Mouse (Mus musculus) heart, embryonic 15.5 days (tissue): Measurements from ENCODE around the gene Rtraf. TPM values are rescaled to one million over a fixed set of nuclear protein-coding genes. Genes with fewer than 3 reads are reported as not detected.

Source experiments
- ATAC-seq: fragments of 200-750 bp; cut with Nextera tagmentation; replicated peaks from 2 replicates; pipeline ENCODE4 v1.8.0; 2017; ENCODE audit warnings: low read depth, moderate TSS enrichment; ENCODE audit not compliant: insufficient number of reproducible peaks, insufficient read depth, low FRiP score
- H3K27ac ChIP-seq: fragments of 300-500 bp; sonication (generic); 2 replicates; pipeline ENCODE4 v1.5.1; 2015; ENCODE audit warnings: mild to moderate bottlenecking, inconsistent platforms
- H3K27me3 ChIP-seq: fragments of 300-500 bp; sonication (generic); 2 replicates; pipeline ENCODE4 v1.6.1; 2015; ENCODE audit warnings: inconsistent platforms
- H3K36me3 ChIP-seq: fragments of 300-500 bp; sonication (generic); 2 replicates; pipeline ENCODE4 v1.6.1; 2015; ENCODE audit warnings: mild to moderate bottlenecking, inconsistent platforms
- H3K4me1 ChIP-seq: fragments of 300-500 bp; sonication (generic); replicated peaks from 2 replicates; pipeline ENCODE4 v1.6.1; 2015; ENCODE audit warnings: inconsistent platforms
- H3K4me2 ChIP-seq: fragments of 300-500 bp; sonication (generic); 2 replicates; pipeline ENCODE4 v1.6.1; 2015; ENCODE audit warnings: inconsistent platforms, mild to moderate bottlenecking, moderate library complexity
- H3K4me3 ChIP-seq: fragments of 300-500 bp; sonication (generic); 2 replicates; pipeline ENCODE4 v1.5.1; 2015; ENCODE audit warnings: mild to moderate bottlenecking, inconsistent platforms
- H3K9ac ChIP-seq: fragments of 300-500 bp; sonication (generic); 2 replicates; pipeline ENCODE4 v1.6.1; 2015; ENCODE audit warnings: mild to moderate bottlenecking, inconsistent platforms
- H3K9me3 ChIP-seq: fragments of 300-500 bp; sonication (generic); replicated peaks from 2 replicates; pipeline ENCODE4 v1.6.1; 2016; ENCODE audit warnings: inconsistent platforms
- WGBS: fragments of 180-500 bp; shearing (Covaris S2); methylation state at CpG from one replicate; pipeline ENCODE4 v1.1.7; 2015; ENCODE audit warnings: mixed read lengths; 5-methylcytosine and 5-hydroxymethylcytosine counted together
- polyA plus RNA-seq: library from polyadenylated mRNA; unstranded; fragments of >200 nt; fragmentation: Nextera tagmentation; extraction: Ambion mirVana; gene quantifications from 2 replicates; pipeline ENCODE4 v1.2.1, GENCODE M21; 2015

The Rtraf gene
- polyA plus RNA-seq, 1 experiment from 2014 or later: 162 TPM

DNA sequence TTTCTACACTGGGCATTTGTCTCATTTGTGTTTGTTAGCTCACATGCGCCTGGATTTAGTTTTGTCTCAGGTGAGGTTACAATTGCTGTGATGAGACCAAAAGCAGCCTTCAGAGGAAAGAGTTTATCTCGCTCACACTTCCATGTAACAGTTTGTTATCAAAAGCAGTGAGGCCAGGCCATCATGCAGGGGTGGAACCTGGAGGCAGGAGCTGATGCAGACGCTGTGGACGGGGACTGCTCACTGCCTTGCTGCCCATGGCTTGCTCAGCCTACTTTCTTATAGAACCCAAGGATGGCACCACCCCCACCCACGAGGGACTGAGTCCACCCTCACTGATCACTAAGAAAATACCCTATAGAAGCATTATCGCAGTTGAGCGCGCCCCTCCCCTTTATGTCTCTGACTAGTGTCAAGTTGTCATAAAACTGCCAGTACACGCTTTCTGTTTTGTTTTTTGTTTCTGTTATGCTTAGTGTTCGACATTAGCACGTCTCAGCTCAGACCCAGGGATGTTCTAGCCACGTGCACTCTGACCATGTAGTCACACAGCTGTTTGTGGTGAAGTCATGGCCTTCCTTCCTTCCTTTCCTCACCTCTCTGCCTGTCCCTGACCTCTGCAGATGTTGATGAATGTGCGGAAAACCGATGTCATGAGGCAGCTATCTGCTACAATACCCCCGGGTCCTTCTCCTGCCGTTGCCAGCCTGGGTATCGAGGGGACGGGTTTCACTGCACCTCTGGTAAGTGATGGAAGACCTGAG, 26.9 kb downstream of the Rtraf start:
- H3K27ac ChIP-seq: no peak overlapping the region
- H3K27me3 ChIP-seq: no peaks in the 10 kb centered on the region
- H3K4me2 ChIP-seq: no peak overlapping the region
- ATAC-seq: no peak
- H3K36me3 ChIP-seq: peaks cover 32% of the 10 kb centered on the region
- no peak overlapping the region for H3K9ac ChIP-seq
- H3K9me3 ChIP-seq: no peaks in the 10 kb centered on the region
- WGBS: 62% methylated on average over 18 of the region's 18 CpGs
- H3K4me1 ChIP-seq: no peaks in the 10 kb centered on the region
- H3K4me3 ChIP-seq: no peak overlapping the region

DNA sequence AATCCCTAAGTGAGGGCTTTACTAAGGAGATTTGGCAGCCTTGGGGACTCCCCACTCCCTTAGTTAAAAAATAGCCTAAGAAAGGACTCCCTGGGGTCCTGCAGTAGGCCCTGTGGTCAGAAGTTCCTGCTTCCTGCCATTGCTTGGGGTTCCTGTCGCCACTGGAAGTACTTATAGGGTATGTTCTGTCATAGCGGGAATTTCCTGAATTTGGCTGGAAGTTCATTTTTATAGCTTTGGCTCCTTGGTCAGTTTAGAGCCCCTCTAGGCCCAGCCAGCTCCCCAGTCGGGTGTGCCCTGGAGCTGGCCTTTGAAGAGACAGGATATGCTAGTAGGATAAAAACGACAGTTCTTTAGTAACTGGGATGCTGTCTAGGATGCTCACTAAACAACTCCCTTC, 28.7 kb downstream of the Rtraf start:
- WGBS: 55% methylated on average over 4 of the region's 4 CpGs
- H3K36me3 ChIP-seq: peaks cover 27% of the 10 kb centered on the region

DNA sequence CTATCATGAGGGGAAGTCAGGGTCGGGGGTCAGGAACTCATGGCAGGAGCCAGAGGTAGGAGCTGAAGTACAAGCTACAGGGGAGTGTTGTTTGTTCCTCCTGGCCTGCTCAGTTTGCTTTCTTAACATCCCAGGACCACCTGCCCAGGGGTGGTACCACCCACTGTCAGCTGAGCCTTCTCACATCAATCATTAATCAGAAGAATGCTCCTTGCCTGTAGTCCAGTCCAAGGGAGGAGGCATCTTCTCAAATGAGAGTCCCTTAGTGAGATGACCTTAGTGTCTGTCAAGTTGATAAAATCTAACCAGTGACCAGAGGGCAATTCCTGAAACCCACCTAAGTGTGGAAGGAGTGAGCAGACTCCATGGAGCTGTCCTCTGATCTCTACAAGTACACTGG, 35.2 kb downstream of the Rtraf start:
- Histone ChIP-seq H3K9me3 (no peaks in the 10 kb centered on the region), H3K27ac (no peak overlapping the region), H3K9ac (no peak overlapping the region), H3K4me2 (no peak overlapping the region), H3K27me3 (no peaks in the 10 kb centered on the region), H3K4me3 (no peak overlapping the region), H3K36me3 (peaks cover 8% of the 10 kb centered on the region; the same call in 1 of the 2 replicates), H3K4me1 (no peaks in the 10 kb centered on the region)
- ATAC-seq: no peak
- WGBS: 57% methylated on average over 1 of the region's 1 CpGs

More for the DNA sequence above, 28.7 kb downstream of the Rtraf start:
- H3K27me3 ChIP-seq: no peaks in the 10 kb centered on the region
- no peak overlapping the region for H3K4me3 ChIP-seq
- no peak overlapping the region for H3K4me2 ChIP-seq
- peak overlapping the region; percentile 51 for H3K27ac ChIP-seq
- no peaks in the 10 kb centered on the region for H3K4me1 ChIP-seq
- no peak for ATAC-seq
- no peak overlapping the region for H3K9ac ChIP-seq
- no peaks in the 10 kb centered on the region for H3K9me3 ChIP-seq

DNA sequence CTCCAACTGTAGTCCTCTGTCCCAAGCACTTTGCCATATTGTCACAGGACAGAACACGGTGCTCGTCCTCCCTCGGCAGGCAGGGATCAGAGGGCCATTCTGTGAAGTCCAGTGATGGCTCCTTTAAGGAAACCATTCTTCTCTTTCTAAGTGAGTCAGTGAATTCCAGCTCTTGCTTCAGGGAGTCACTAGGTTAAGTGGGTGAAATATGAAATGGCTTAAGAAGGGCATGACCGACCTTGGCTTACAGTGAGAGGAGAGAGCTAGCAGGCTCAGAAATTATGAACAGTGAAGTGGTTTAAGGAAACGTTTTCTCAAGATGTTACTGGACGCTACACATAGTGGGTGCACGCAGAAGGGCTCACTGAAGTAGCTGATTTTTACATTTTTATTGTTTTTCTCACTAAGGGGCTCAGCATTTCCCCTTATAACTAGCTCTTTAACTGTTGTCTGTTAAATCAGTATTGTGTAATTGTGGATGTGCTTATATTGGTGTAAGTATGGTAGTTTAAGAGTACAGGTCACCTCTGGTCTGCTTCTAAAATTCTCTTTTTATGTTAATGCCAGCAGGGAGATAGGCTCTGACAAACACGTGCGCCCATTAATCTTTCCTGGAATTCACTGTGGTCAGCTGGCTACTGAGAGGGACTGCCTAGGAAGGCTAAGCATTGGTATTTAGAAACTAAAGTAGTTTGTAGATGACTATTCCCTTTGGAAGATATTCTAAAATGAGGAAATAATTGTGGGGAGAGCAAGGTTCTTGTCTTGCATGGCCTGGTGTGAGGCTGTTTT, 37.6 kb downstream of the Rtraf start:
- Histone ChIP-seq H3K9me3 (no peaks in the 10 kb centered on the region), H3K27ac (no peak overlapping the region), H3K36me3 (peaks cover 8% of the 10 kb centered on the region; the same call in 1 of the 2 replicates), H3K4me1 (no peaks in the 10 kb centered on the region), H3K4me3 (no peak overlapping the region), H3K4me2 (no peak overlapping the region), H3K9ac (no peak overlapping the region), H3K27me3 (no peaks in the 10 kb centered on the region)
- ATAC-seq: no peak
- WGBS: 75% methylated on average over 9 of the region's 9 CpGs

DNA sequence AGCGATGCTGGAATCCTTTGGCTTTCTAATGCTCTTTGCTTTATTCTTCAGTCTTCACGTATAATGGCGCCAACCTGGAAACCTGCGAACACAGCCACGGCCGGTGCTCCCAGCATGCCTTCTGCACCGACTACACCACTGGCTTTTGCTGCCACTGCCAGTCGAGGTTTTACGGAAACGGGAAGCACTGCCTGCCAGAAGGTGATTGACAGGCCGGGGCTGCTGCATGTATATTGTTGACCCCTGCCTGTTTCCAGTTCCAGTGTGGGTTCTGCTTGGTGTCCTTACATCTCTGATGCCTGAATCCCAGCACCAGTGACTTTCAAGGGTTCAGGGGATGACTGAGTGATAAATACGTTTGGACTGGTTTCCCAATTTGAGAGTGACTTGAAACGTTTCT, 45.7 kb downstream of the Rtraf start:
- Histone ChIP-seq H3K27me3 (no peaks in the 10 kb centered on the region), H3K9me3 (no peaks in the 10 kb centered on the region), H3K4me2 (no peak overlapping the region), H3K9ac (no peak overlapping the region), H3K4me1 (peaks cover 24% of the 10 kb centered on the region), H3K27ac (no peak overlapping the region), H3K36me3 (peaks cover 16% of the 10 kb centered on the region), H3K4me3 (no peak overlapping the region)
- WGBS: 85% methylated on average over 13 of the region's 13 CpGs
- no peak for ATAC-seq

DNA sequence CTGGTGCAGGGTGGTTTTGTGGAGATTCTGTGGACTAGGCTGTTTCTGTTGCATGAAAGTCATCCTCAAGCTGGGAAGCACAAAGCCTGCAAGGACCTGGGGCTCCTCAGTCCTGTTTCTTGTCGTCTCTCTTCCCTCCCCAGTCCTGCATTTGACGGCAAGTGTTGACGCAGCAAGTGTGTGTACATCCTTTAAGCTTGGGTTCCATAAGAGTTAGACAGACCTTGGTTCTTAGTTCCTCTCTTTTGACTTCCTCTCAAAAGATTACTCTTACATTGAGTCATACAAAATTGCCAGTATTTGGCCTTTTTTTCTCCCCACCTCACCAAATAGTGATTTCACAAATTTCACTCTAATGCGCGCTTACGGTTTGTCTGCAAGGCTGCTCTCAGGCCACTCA, 46.3 kb downstream of the Rtraf start:
- no peak for ATAC-seq

DNA sequence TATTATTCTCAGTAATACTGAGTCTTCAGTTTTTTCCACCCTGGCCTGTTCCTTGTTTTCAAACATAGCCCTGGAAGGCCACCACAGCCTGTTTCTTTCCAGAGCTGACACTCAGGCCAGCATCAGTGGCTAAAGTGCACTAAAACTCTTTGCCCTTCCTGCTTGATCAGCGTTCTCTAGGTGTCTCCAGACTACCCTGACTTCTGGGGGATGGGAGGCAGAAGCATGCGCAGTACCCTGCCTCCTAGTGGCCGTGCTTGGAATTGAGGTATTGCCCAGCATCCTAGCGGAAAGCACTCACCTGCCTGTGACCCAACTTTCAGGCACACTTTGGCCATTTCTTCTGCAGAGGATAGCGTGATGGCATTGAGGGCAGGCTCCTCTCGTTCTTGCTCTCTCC, 46.7 kb downstream of the Rtraf start:
- H3K27me3 ChIP-seq: no peaks in the 10 kb centered on the region
- no peak; the same call in 1 of the 2 replicates for ATAC-seq
- H3K9me3 ChIP-seq: no peaks in the 10 kb centered on the region
- no peak overlapping the region for H3K4me3 ChIP-seq
- H3K9ac ChIP-seq: no peak overlapping the region
- 46% methylated on average over 6 of the region's 6 CpGs for WGBS
- H3K27ac ChIP-seq: no peak overlapping the region
- no peak overlapping the region for H3K4me2 ChIP-seq
- H3K4me1 ChIP-seq: peaks cover 25% of the 10 kb centered on the region
- peaks cover 16% of the 10 kb centered on the region for H3K36me3 ChIP-seq

More for the DNA sequence above, 46.3 kb downstream of the Rtraf start:
- 78% methylated on average over 6 of the region's 6 CpGs for WGBS
- Histone ChIP-seq H3K4me2 (no peak overlapping the region), H3K27me3 (no peaks in the 10 kb centered on the region), H3K9me3 (no peaks in the 10 kb centered on the region), H3K36me3 (peaks cover 16% of the 10 kb centered on the region), H3K4me3 (no peak overlapping the region), H3K4me1 (peaks cover 25% of the 10 kb centered on the region), H3K9ac (no peak overlapping the region), H3K27ac (no peak overlapping the region)

DNA sequence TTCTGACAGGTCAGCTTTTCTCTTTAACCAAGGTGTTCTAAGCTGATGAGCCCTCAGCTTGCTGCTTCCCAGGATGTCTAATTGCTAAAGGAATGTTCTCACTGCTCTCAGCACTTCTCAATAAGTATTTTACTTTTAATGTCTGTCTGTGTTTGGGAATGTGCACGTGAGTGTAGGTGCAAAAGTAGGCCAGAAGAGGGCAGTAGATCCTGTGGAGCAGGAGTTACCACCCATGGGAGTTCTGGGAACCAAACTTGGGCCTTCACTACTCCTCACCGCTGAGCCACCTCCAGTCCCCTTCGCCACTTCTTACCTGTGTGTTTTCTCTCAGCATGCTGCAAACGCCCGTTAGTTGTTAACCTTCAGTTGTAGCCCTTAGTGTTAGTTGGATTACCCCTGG, 47.4 kb downstream of the Rtraf start:
- no peak overlapping the region for H3K4me3 ChIP-seq
- peaks cover 16% of the 10 kb centered on the region for H3K36me3 ChIP-seq
- ATAC-seq: no peak
- H3K27ac ChIP-seq: no peak overlapping the region
- no peak overlapping the region for H3K4me2 ChIP-seq
- no peak overlapping the region for H3K9ac ChIP-seq
- peaks cover 26% of the 10 kb centered on the region for H3K4me1 ChIP-seq
- H3K9me3 ChIP-seq: no peaks in the 10 kb centered on the region
- H3K27me3 ChIP-seq: no peaks in the 10 kb centered on the region
- WGBS: 96% methylated on average over 5 of the region's 5 CpGs

DNA sequence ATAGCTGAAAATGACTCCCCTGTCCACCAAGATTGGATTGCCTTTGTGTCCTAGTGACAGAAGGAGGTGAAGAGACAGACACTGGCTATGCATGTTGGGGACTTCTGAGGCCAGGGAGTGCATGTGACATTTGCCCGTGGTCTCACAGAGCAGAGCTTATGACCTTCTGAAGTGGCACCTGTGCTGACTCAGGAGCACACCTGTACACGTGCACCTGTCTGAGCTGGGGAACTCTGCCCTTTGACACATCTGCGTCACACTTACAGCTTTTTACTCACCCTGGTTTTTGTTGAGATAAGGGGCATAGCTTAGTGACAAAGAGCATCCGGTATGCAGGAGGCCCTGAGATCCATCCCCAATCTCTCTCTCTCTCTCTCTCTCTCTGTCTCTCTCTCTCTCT, 48.1 kb downstream of the Rtraf start:
- ATAC-seq: no peak
- H3K9me3 ChIP-seq: no peaks in the 10 kb centered on the region
- H3K36me3 ChIP-seq: peaks cover 13% of the 10 kb centered on the region
- H3K27ac ChIP-seq: no peak overlapping the region
- WGBS: 56% methylated on average over 4 of the region's 4 CpGs
- no peak overlapping the region for H3K4me3 ChIP-seq
- H3K27me3 ChIP-seq: no peaks in the 10 kb centered on the region
- no peak overlapping the region for H3K9ac ChIP-seq
- H3K4me1 ChIP-seq: peaks cover 29% of the 10 kb centered on the region
- no peak overlapping the region for H3K4me2 ChIP-seq

DNA sequence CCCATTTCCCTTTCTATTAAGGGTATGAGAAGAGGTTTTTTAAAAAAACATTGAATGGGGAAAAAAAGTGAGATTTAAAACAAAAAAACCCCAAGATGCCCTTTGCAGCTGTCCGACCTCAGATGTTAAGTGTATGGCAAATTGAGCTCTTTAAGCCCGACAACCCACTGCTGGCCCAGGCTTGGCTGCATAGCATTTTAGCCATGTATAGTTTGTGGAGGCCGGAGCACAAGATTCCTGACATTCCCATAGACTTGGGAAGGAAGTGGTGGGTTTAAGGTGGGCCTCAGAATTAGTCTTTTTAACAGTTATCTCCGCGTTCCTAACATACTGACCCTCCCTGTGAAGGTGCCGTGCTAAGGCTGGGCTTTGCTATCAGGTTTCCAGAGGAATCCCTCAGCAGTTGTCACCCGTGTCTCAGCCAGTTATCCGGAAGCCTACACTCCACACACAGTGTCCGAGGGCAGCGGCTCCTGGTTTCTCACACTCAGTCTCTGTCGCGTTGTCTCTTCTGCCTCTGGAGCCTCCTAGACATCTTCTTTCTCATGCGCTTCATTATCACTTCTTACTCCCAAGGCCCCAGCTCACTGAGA, 49.5 kb downstream of the Rtraf start:
- H3K4me1 ChIP-seq: peaks cover 36% of the 10 kb centered on the region
- no peak overlapping the region for H3K4me3 ChIP-seq
- H3K27ac ChIP-seq: no peak overlapping the region
- no peaks in the 10 kb centered on the region for H3K27me3 ChIP-seq
- 33% methylated on average over 13 of the region's 13 CpGs for WGBS
- H3K36me3 ChIP-seq: peaks cover 4% of the 10 kb centered on the region
- H3K9me3 ChIP-seq: no peaks in the 10 kb centered on the region
- ATAC-seq: 0 out of 2 replicates have a peak, but pooled peaks have one; percentile 20
- no peak overlapping the region for H3K9ac ChIP-seq
- peak overlapping the region; percentile 24; the same call in 1 of the 2 replicates for H3K4me2 ChIP-seq

DNA sequence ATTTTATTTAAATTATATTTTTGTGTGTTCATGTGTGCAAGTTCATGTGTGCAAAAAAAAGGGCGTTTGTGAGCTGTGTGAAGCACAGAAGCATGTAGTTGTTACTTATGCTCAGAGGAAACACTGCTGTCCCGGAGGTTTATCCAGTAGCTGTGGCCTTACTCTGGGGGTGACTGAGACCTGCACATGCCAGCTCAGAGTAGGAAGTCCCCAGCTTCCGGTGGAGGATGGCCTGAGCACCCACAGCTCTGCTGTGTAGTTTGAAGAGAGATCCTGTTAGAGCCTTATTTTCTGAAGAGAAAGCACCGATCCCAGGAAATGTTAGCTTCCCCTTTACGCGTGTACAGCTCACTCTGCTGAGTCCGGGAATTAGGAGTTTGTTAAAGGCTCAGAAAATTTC, 52.5 kb downstream of the Rtraf start:
- WGBS: 69% methylated on average over 7 of the region's 7 CpGs
- peak overlapping the region; percentile 0; the same call in 1 of the 2 replicates for H3K27ac ChIP-seq

More for the DNA sequence above, 52.5 kb downstream of the Rtraf start:
- no peak overlapping the region for H3K9ac ChIP-seq
- H3K4me1 ChIP-seq: peaks cover 34% of the 10 kb centered on the region
- no peak for ATAC-seq
- peaks cover 7% of the 10 kb centered on the region; the same call in 1 of the 2 replicates for H3K36me3 ChIP-seq
- no peaks in the 10 kb centered on the region for H3K9me3 ChIP-seq
- no peak overlapping the region for H3K4me3 ChIP-seq
- H3K4me2 ChIP-seq: no peak overlapping the region
- H3K27me3 ChIP-seq: no peaks in the 10 kb centered on the region
